Mouse (Mus musculus) MEL (cell line): Measurements from ENCODE around the gene Tbc1d1. TPM values are rescaled to one million over a fixed set of nuclear protein-coding genes. Genes with fewer than 3 reads are reported as not detected.

Experiments
- DNase-seq: peaks from one replicate; pipeline ENCODE4 v3.0.0; 2011; ENCODE audit warnings: low read depth, low spot score
- H3K27ac ChIP-seq: 2 replicates; pipeline ENCODE4 v1.5.1; 2012; ENCODE audit warnings: low read depth, mild to moderate bottlenecking, control low read depth, low read length, moderate library complexity; ENCODE audit not compliant: control insufficient read depth
- H3K27me3 ChIP-seq, 2 experiments: fragments of 150-350 bp in 1 of 2; sonication (generic) in 1 of 2; 2 replicates each; pipeline ENCODE4 v1.6.1; 2012; ENCODE audit warnings: low read length in 2 of 2, mild to moderate bottlenecking in 2 of 2, improper control_type of control experiment in 1 of 2, moderate library complexity in 1 of 2; ENCODE audit not compliant: insufficient read depth in 2 of 2, control insufficient read depth in 1 of 2
- H3K36me3 ChIP-seq, 2 experiments: 2 replicates each; pipeline ENCODE4 v1.6.1; 2012 to 2014; ENCODE audit warnings: low read length in 2 of 2, improper control_type of control experiment in 1 of 2, inconsistent platforms in 1 of 2, mild to moderate bottlenecking in 1 of 2; ENCODE audit not compliant: insufficient read depth in 2 of 2, control insufficient read depth in 1 of 2
- H3K4me1 ChIP-seq, 2 experiments: fragments of 150-350 bp in 1 of 2; sonication (generic) in 1 of 2; 2 replicates each; pipeline ENCODE4 v1.6.1; 2012; ENCODE audit warnings: low read length in 2 of 2, improper control_type of control experiment in 1 of 2, mild to moderate bottlenecking in 1 of 2; ENCODE audit not compliant: insufficient read depth in 2 of 2, control insufficient read depth in 1 of 2
- H3K4me3 ChIP-seq, 2 experiments: fragments of 150-350 bp in 1 of 2; sonication (generic) in 1 of 2; 2 replicates each; pipeline ENCODE4 v1.5.1; 2012; ENCODE audit warnings: low read depth in 2 of 2, low read length in 2 of 2, mild to moderate bottlenecking in 2 of 2, moderate library complexity in 2 of 2, control low read depth in 1 of 2, improper control_type of control experiment in 1 of 2; ENCODE audit not compliant: control insufficient read depth in 1 of 2, insufficient read depth in 1 of 2
- H3K79me2 ChIP-seq: 2 replicates; pipeline ENCODE4 v1.6.1; 2012; ENCODE audit warnings: mild to moderate bottlenecking, low read length, moderate library complexity; ENCODE audit not compliant: control insufficient read depth, poor library complexity, insufficient read depth
- H3K9ac ChIP-seq: 2 replicates; pipeline ENCODE4 v1.6.1; 2012; ENCODE audit warnings: low read depth, mild to moderate bottlenecking, control low read depth, low read length, moderate library complexity; ENCODE audit not compliant: control insufficient read depth, poor library complexity, severe bottlenecking
- H3K9me3 ChIP-seq: fragments of 150-350 bp; sonication (generic); replicated peaks from 2 replicates; pipeline ENCODE4 v1.6.1; 2012; ENCODE audit warnings: mild to moderate bottlenecking, low read length, improper control_type of control experiment, moderate library complexity; ENCODE audit not compliant: insufficient read depth
- CHD1 ChIP-seq: IDR thresholded peaks from 2 replicates; pipeline ENCODE4 v1.6.1; 2012; ENCODE audit warnings: low read depth, mild to moderate bottlenecking, inconsistent platforms, low read length, improper control_type of control experiment
- CTCF ChIP-seq, 3 experiments: IDR thresholded peaks in 2 of 3; conservative IDR thresholded peaks in 1 of 3; 2 replicates each; pipeline ENCODE4 v1.5.1; 2011 to 2012; ENCODE audit warnings: low read length in 3 of 3, low read depth in 2 of 3, mild to moderate bottlenecking in 2 of 3, improper control_type of control experiment in 1 of 3, inconsistent platforms in 1 of 3, mixed read lengths in 1 of 3, moderate library complexity in 1 of 3; ENCODE audit not compliant: control insufficient read depth in 1 of 3, insufficient read depth in 1 of 3, poor library complexity in 1 of 3, severe bottlenecking in 1 of 3
- EP300 ChIP-seq, 2 experiments: IDR thresholded peaks; 2 replicates each; pipeline ENCODE4 v1.6.1; 2011; ENCODE audit warnings: improper control_type of control experiment in 2 of 2, low read length in 2 of 2, low read depth in 1 of 2, mild to moderate bottlenecking in 1 of 2
- ETS1 ChIP-seq: IDR thresholded peaks from 2 replicates; pipeline ENCODE4 v1.6.1; 2012; ENCODE audit warnings: low read depth, mild to moderate bottlenecking, inconsistent platforms, low read length, improper control_type of control experiment, moderate library complexity
- GABPA ChIP-seq: IDR thresholded peaks from 2 replicates; pipeline ENCODE4 v1.6.1; 2012; ENCODE audit warnings: low read depth, mild to moderate bottlenecking, inconsistent platforms, low read length, improper control_type of control experiment, moderate library complexity
- GATA1 ChIP-seq: IDR thresholded peaks from 2 replicates; pipeline ENCODE4 v1.6.1; 2011; ENCODE audit warnings: low read depth, low read length, improper control_type of control experiment
- HCFC1 ChIP-seq: IDR thresholded peaks from 2 replicates; pipeline ENCODE4 v1.6.1; 2012; ENCODE audit warnings: low read depth, mild to moderate bottlenecking, inconsistent platforms, low read length, improper control_type of control experiment, moderate library complexity
- MAFK ChIP-seq: IDR thresholded peaks from 2 replicates; pipeline ENCODE4 v1.6.1; 2011; ENCODE audit warnings: low read depth, mild to moderate bottlenecking, low read length, improper control_type of control experiment, borderline replicate concordance
- MAZ ChIP-seq: IDR thresholded peaks from 2 replicates; pipeline ENCODE4 v1.6.1; 2012; ENCODE audit warnings: low read depth, mild to moderate bottlenecking, inconsistent platforms, low read length, improper control_type of control experiment
- MEF2A ChIP-seq: IDR thresholded peaks from 2 replicates; pipeline ENCODE4 v1.6.1; 2014; ENCODE audit warnings: low read depth, mild to moderate bottlenecking, inconsistent platforms, low read length, improper control_type of control experiment; ENCODE audit not compliant: poor library complexity, insufficient replicate concordance, severe bottlenecking; ENCODE audit errors: extremely low read depth
- MXI1 ChIP-seq: IDR thresholded peaks from 2 replicates; pipeline ENCODE4 v1.6.1; 2011; ENCODE audit warnings: mild to moderate bottlenecking, low read depth, low read length, improper control_type of control experiment
- MYC ChIP-seq: IDR thresholded peaks from 2 replicates; pipeline ENCODE4 v1.6.1; 2011; ENCODE audit warnings: low read depth, mild to moderate bottlenecking, low read length, improper control_type of control experiment, moderate library complexity
- NRF1 ChIP-seq: IDR thresholded peaks from 2 replicates; pipeline ENCODE4 v1.6.1; 2014; ENCODE audit warnings: low read depth, mild to moderate bottlenecking, inconsistent platforms, low read length, improper control_type of control experiment, moderate library complexity; ENCODE audit not compliant: poor library complexity, insufficient read depth, severe bottlenecking
- POLR2A ChIP-seq, 2 experiments: IDR thresholded peaks; 2 replicates each; pipeline ENCODE4 v1.6.1; 2011 to 2012; ENCODE audit warnings: low read length in 2 of 2, mild to moderate bottlenecking in 2 of 2, control low read depth in 1 of 2, improper control_type of control experiment in 1 of 2, low read depth in 1 of 2, moderate library complexity in 1 of 2; ENCODE audit not compliant: control insufficient read depth in 1 of 2, insufficient read depth in 1 of 2, poor library complexity in 1 of 2
- RAD21 ChIP-seq: IDR thresholded peaks from 2 replicates; pipeline ENCODE4 v1.6.1; 2011; ENCODE audit warnings: mild to moderate bottlenecking, low read depth, low read length, improper control_type of control experiment
- SIN3A ChIP-seq: IDR thresholded peaks from 2 replicates; pipeline ENCODE4 v1.6.1; 2012; ENCODE audit warnings: low read length, improper control_type of control experiment, inconsistent platforms
- SMC3 ChIP-seq: IDR thresholded peaks from 2 replicates; pipeline ENCODE4 v1.6.1; 2011; ENCODE audit warnings: low read depth, low read length, improper control_type of control experiment
- TCF12 ChIP-seq: IDR thresholded peaks from 2 replicates; pipeline ENCODE4 v1.6.1; 2014; ENCODE audit warnings: low read depth, mild to moderate bottlenecking, inconsistent platforms, low read length, improper control_type of control experiment, moderate library complexity
- UBTF ChIP-seq: IDR thresholded peaks from 2 replicates; pipeline ENCODE4 v1.6.1; 2012; ENCODE audit warnings: low read depth, mild to moderate bottlenecking, inconsistent platforms, low read length, improper control_type of control experiment, moderate library complexity, borderline replicate concordance; ENCODE audit not compliant: insufficient read depth
- USF1 ChIP-seq: IDR thresholded peaks from 2 replicates; pipeline ENCODE4 v1.6.1; 2014; ENCODE audit warnings: low read depth, mild to moderate bottlenecking, inconsistent platforms, low read length, improper control_type of control experiment, moderate library complexity
- ZC3H11A ChIP-seq: IDR thresholded peaks from 2 replicates; pipeline ENCODE4 v1.6.1; 2012; ENCODE audit warnings: low read depth, mild to moderate bottlenecking, inconsistent platforms, low read length, improper control_type of control experiment
- ZMIZ1 ChIP-seq: IDR thresholded peaks from 2 replicates; pipeline ENCODE4 v1.6.1; 2012; ENCODE audit warnings: low read depth, mild to moderate bottlenecking, inconsistent platforms, low read length, improper control_type of control experiment, moderate library complexity
- polyA plus RNA-seq, 2 experiments: library from polyadenylated mRNA; stranded (reverse) in 1 of 2; unstranded in 1 of 2; fragments of >175 nt in 1 of 2; fragments of >200 nt in 1 of 2; gene quantifications; 2 replicates each; pipeline versions ENCODE4 v1.2.1 to v1.2.4; 2012; ENCODE audit warnings: low replicate concordance in 2 of 2, low read depth in 1 of 2; ENCODE audit not compliant: insufficient read length in 2 of 2, insufficient read depth in 1 of 2, missing spikeins in 1 of 2
- total RNA-seq: library from RNA; depleted of rRNA; stranded (reverse); fragments of 300-350 nt; gene quantifications from 2 replicates; pipeline ENCODE4 v1.2.3, GENCODE M21; 2012

Tbc1d1 gene
- total and polyA plus RNA-seq, 3 experiments, result 22.5 to 24.4 TPM; not detected in 1

- TF ChIP-seq MYC, result no peak
- TF ChIP-seq POLR2A (IDR thresholded peaks at IDR 0.05; ENCODE audit: control insufficient read depth in 1 of 2, insufficient read depth in 1 of 2, low read depth in 1 of 2, low read length in 2 of 2, poor library complexity in 1 of 2), result no peak
- TF ChIP-seq HCFC1, result no peak
- no peak for TF ChIP-seq MEF2A
- no peak for TF ChIP-seq EP300 (IDR thresholded peaks at IDR 0.05; ENCODE audit: low read depth in 1 of 2, low read length in 2 of 2)
- TF ChIP-seq ETS1, result no peak
- TF ChIP-seq UBTF, result no peak
- no peak for TF ChIP-seq MAFK
- no peak for TF ChIP-seq ZMIZ1
- TF ChIP-seq TCF12, result no peak
- no peak for TF ChIP-seq MAZ
- no peak for TF ChIP-seq NRF1
- no peak for TF ChIP-seq MXI1
- no peak for TF ChIP-seq CTCF (IDR thresholded peaks at IDR 0.05 in 2 of 3, conservative IDR thresholded peaks at IDR 0.05 in 1 of 3; ENCODE audit: control insufficient read depth in 1 of 3, insufficient read depth in 1 of 3, low read depth in 2 of 3, low read length in 3 of 3, poor library complexity in 1 of 3, severe bottlenecking in 1 of 3)
- no peak for TF ChIP-seq USF1
- no peak for TF ChIP-seq GATA1
- TF ChIP-seq RAD21, result no peak
- no peak for TF ChIP-seq CHD1
- TF ChIP-seq SIN3A, result no peak
- TF ChIP-seq ZC3H11A, result no peak
- no peaks in the 10 kb centered on the region for H3K27me3 ChIP-seq
- H3K9me3 ChIP-seq, result no peaks in the 10 kb centered on the region
- no peak for DNase-seq
- peaks cover 4 to 37% of the 10 kb centered on the region in 2 experiments; a peak in 3 of 4 replicates for H3K4me1 ChIP-seq
- peaks cover 0 to 33% of the 10 kb centered on the region in 2 experiments; a peak in 2 of 4 replicates for H3K36me3 ChIP-seq
- no peak overlapping the region for H3K4me3 ChIP-seq
- H3K9ac ChIP-seq, result no peak overlapping the region
- H3K27ac ChIP-seq, result no peak overlapping the region
- peaks cover 7% of the 10 kb centered on the region for H3K79me2 ChIP-seq
Measured at GRCm38 (mm10) chr5:64236561-64236960, 80.5 kb downstream of the Tbc1d1 start.

- DNase-seq, result no peak
- TF ChIP-seq SIN3A (no peak), SMC3 (no peak), MAFK (no peak), GABPA (no peak)
- Histone ChIP-seq H3K27ac (no peak overlapping the region), H3K27me3 (no peaks in the 10 kb centered on the region), H3K4me3 (no peak overlapping the region), H3K4me1 (peaks cover 4 to 42% of the 10 kb centered on the region in 2 experiments; a peak in 3 of 4 replicates), H3K9me3 (no peaks in the 10 kb centered on the region), H3K36me3 (peaks cover 0 to 35% of the 10 kb centered on the region in 2 experiments; a peak in 2 of 4 replicates), H3K9ac (no peak overlapping the region), H3K79me2 (peaks cover 10% of the 10 kb centered on the region)
Measured at GRCm38 (mm10) chr5:64237263-64237662, 81.2 kb downstream of the Tbc1d1 start.
